Mouse (Mus musculus) lung, postnatal 0 days (tissue): ENCODE measurements around the gene Idh3a. TPM values are rescaled to one million over a fixed set of nuclear protein-coding genes. Genes with fewer than 3 reads are reported as not detected.
A peak's percentile ranks its signal among the peaks of the same experiment; 100 is the strongest.

ENCODE experiments used
- ATAC-seq: fragments of 200-750 bp; cut with Nextera tagmentation; 2 replicates; pipeline ENCODE4 v1.8.0; 2017; ENCODE audit warnings: moderate library complexity
- DNase-seq: peaks from one replicate; pipeline ENCODE4 v3.0.0-alpha.2; 2016; ENCODE audit warnings: low spot score
- H3K27ac ChIP-seq: fragments of 300-500 bp; sonication (generic); 2 replicates; pipeline ENCODE4 v1.5.1; 2014; ENCODE audit warnings: antibody characterized with exemption, mild to moderate bottlenecking, low read length, mixed read lengths
- H3K27me3 ChIP-seq: fragments of 300-500 bp; sonication (generic); replicated peaks from 2 replicates; pipeline ENCODE4 v1.6.1; 2014; ENCODE audit warnings: low read length, mixed read lengths; ENCODE audit not compliant: insufficient read depth
- H3K36me3 ChIP-seq: fragments of 300-500 bp; sonication (generic); 2 replicates; pipeline ENCODE4 v1.6.1; 2014; ENCODE audit warnings: low read length, mixed read lengths; ENCODE audit not compliant: insufficient read depth
- H3K4me1 ChIP-seq: fragments of 300-500 bp; sonication (generic); 2 replicates; pipeline ENCODE4 v1.6.1; 2014; ENCODE audit warnings: antibody characterized with exemption, low read depth, low read length, mixed read lengths; ENCODE audit not compliant: insufficient read depth
- H3K4me2 ChIP-seq: fragments of 300-500 bp; sonication (generic); replicated peaks from 2 replicates; pipeline ENCODE4 v1.6.1; 2014; ENCODE audit warnings: low read depth, mild to moderate bottlenecking, low read length, moderate library complexity, mixed read lengths
- H3K4me3 ChIP-seq: fragments of 300-500 bp; sonication (generic); 2 replicates; pipeline ENCODE4 v1.5.1; 2014; ENCODE audit warnings: low read depth, low read length
- H3K9ac ChIP-seq: fragments of 300-500 bp; sonication (generic); replicated peaks from 2 replicates; pipeline ENCODE4 v1.6.1; 2014; ENCODE audit warnings: low read depth, mild to moderate bottlenecking
- H3K9me3 ChIP-seq: fragments of 300-500 bp; sonication (generic); 2 replicates; pipeline ENCODE4 v1.6.1; 2016; ENCODE audit warnings: low read length, mixed read lengths
- CTCF ChIP-seq: IDR thresholded peaks from 2 replicates; pipeline ENCODE4 v1.5.1; 2016; ENCODE audit warnings: antibody characterized with exemption, mild to moderate bottlenecking
- EP300 ChIP-seq: IDR thresholded peaks from 2 replicates; pipeline ENCODE4 v1.6.1; 2016; ENCODE audit warnings: antibody characterized with exemption, mild to moderate bottlenecking, control low read depth
- WGBS: fragments of 180-500 bp; shearing (Covaris S2); extraction: QIAGEN DNeasy Blood & Tissue Kit; methylation state at CpG from one replicate; pipeline ENCODE4 v1.1.7; 2014; 5-methylcytosine and 5-hydroxymethylcytosine counted together
- polyA plus RNA-seq: library from polyadenylated mRNA; unstranded; fragments of >200 nt; fragmentation: Nextera tagmentation; extraction: Ambion mirVana; gene quantifications from 2 replicates; pipeline ENCODE4 v1.2.1, GENCODE M21; 2015

Gene Idh3a
- polyA plus RNA-seq, 1 experiment from 2014 or later, result 79.4 TPM

- Histone ChIP-seq H3K27ac (no peak overlapping the region), H3K36me3 (no peaks in the 10 kb centered on the region), H3K4me1 (no peaks in the 10 kb centered on the region), H3K9me3 (no peaks in the 10 kb centered on the region), H3K4me3 (no peak overlapping the region), H3K4me2 (no peak overlapping the region), H3K9ac (no peak overlapping the region), H3K27me3 (no peaks in the 10 kb centered on the region)
- 74% methylated on average over 4 of the region's 4 CpGs for WGBS
- no peak for TF ChIP-seq EP300
- TF ChIP-seq CTCF, result no peak
- DNase-seq, result no peak
- no peak for ATAC-seq
These were observed 42.6 kb downstream of the Idh3a start for GRCm38 (mm10) chr9:54628752-54629151.

GRCm38 (mm10) chr9:54629613-54630261, 43.6 kb downstream of the Idh3a start:
- no peaks in the 10 kb centered on the region for H3K4me1 ChIP-seq
- H3K9me3 ChIP-seq, result no peaks in the 10 kb centered on the region
- ATAC-seq, result no peak
- H3K9ac ChIP-seq, result no peak overlapping the region
- H3K36me3 ChIP-seq, result no peaks in the 10 kb centered on the region
- no peaks in the 10 kb centered on the region for H3K27me3 ChIP-seq
- H3K4me2 ChIP-seq, result no peak overlapping the region
- TF ChIP-seq EP300 (no peak), CTCF (peak; percentile 38; the same call in 1 of the 2 replicates)
- H3K27ac ChIP-seq, result no peak overlapping the region
- H3K4me3 ChIP-seq, result no peak overlapping the region
- WGBS, result 75% methylated on average over 5 of the region's 5 CpGs
- DNase-seq, result no peak

- DNase-seq (no peak), ATAC-seq (no peak)
These were observed 44.8 kb downstream of the Idh3a start for GRCm38 (mm10) chr9:54630905-54631304.

GRCm38 (mm10) chr9:54633401-54633800, 47.3 kb downstream of the Idh3a start:
- TF ChIP-seq EP300, result no peak
- no peak for TF ChIP-seq CTCF
- DNase-seq (no peak), ATAC-seq (no peak)
- Histone ChIP-seq H3K27ac (no peak overlapping the region), H3K9ac (no peak overlapping the region), H3K9me3 (no peaks in the 10 kb centered on the region), H3K4me3 (no peak overlapping the region), H3K4me1 (no peaks in the 10 kb centered on the region), H3K36me3 (no peaks in the 10 kb centered on the region), H3K4me2 (no peak overlapping the region), H3K27me3 (no peaks in the 10 kb centered on the region)
- 55% methylated on average over 2 of the region's 2 CpGs for WGBS

More at GRCm38 (mm10) chr9:54630905-54631304, 44.8 kb downstream of the Idh3a start:
- no peaks in the 10 kb centered on the region for H3K27me3 ChIP-seq
- H3K4me1 ChIP-seq, result no peaks in the 10 kb centered on the region
- H3K9ac ChIP-seq, result no peak overlapping the region
- no peak overlapping the region for H3K4me3 ChIP-seq
- no peaks in the 10 kb centered on the region for H3K9me3 ChIP-seq
- peak; percentile 38; the same call in 1 of the 2 replicates for TF ChIP-seq CTCF
- TF ChIP-seq EP300, result no peak
- H3K27ac ChIP-seq, result no peak overlapping the region
- no peak overlapping the region for H3K4me2 ChIP-seq
- no peaks in the 10 kb centered on the region for H3K36me3 ChIP-seq

- TF ChIP-seq EP300 (no peak), CTCF (no peak)
These were observed 51.6 kb downstream of the Idh3a start for GRCm38 (mm10) chr9:54637510-54638314.

GRCm38 (mm10) chr9:54639192-54639591, 53.1 kb downstream of the Idh3a start:
- Histone ChIP-seq H3K27me3 (no peaks in the 10 kb centered on the region), H3K4me2 (no peak overlapping the region), H3K4me1 (no peaks in the 10 kb centered on the region), H3K27ac (no peak overlapping the region), H3K9ac (no peak overlapping the region), H3K36me3 (no peaks in the 10 kb centered on the region), H3K4me3 (no peak overlapping the region), H3K9me3 (no peaks in the 10 kb centered on the region)
- TF ChIP-seq EP300, result no peak
- no peak for TF ChIP-seq CTCF
- 32% methylated on average over 2 of the region's 2 CpGs for WGBS
- DNase-seq, result no peak
- no peak for ATAC-seq

More at GRCm38 (mm10) chr9:54637510-54638314, 51.6 kb downstream of the Idh3a start:
- Histone ChIP-seq H3K27me3 (no peaks in the 10 kb centered on the region), H3K27ac (no peak overlapping the region), H3K9ac (no peak overlapping the region), H3K4me3 (no peak overlapping the region), H3K4me2 (no peak overlapping the region), H3K36me3 (no peaks in the 10 kb centered on the region), H3K9me3 (no peaks in the 10 kb centered on the region), H3K4me1 (no peaks in the 10 kb centered on the region)
- ATAC-seq (no peak), DNase-seq (no peak)
- WGBS, result 57% methylated on average over 5 of the region's 5 CpGs
